Comparison of ENCODE assay signal across 21 mouse cellular contexts in the genomic region with DNA sequence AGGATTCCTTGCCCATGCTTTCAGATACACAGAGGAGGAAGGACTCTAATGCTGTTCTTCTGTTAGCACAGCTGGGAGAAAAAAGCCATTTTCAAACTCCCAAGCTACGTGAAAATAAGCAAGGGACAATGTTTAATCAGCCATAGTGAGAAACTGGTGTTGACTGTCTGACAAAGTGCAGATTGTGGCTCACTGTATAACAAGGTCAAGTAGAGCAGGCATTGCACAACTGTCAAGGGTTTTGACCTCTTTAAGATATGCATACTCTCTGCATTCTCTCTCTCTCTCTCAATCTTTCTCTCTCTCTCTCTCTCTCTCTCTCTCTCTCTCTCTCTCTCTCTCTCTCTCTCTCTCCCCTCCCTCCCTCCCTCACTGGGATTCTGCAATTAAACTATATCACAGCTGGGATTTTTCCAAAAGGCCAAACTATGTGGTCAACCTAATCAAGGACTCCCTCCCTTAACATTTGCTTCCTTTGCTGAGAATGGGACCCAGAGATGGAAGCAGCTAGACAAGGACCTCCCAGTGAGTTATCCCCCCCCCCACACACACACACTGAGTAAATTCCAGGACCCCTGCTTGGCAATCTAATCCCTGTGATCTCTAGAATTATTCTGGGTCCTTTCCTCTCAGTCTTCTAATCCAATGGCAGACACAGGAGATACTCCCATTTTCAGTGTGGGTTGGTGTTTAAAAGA.
A peak's percentile ranks its signal among the peaks of the same experiment; 100 is the strongest.
DNase-seq lines count a peak whose midpoint lies in the region; ATAC-seq and TF ChIP-seq lines count a peak whose summit lies in the region.
"Had no signal": no experiment of that assay in that cellular context is flagged by ENCODE, and none has a peak within 500 bp of the region (broad histone marks: within the 10 kb centered on the region; RNA-seq: fewer than 3 reads in every experiment).

No protein-coding gene starts in this region.

- no peaks in the 10 kb centered on the region for H3K27me3 ChIP-seq in heart, embryonic 13.5 days (replicated peaks)
- H3K27me3 ChIP-seq in heart, adult 2 months (ENCODE audit: control insufficient read depth, insufficient read depth, low read length): no peaks in the 10 kb centered on the region
- no peaks in the 10 kb centered on the region for H3K27me3 ChIP-seq in kidney, embryonic 15.5 days
- H3K27me3 ChIP-seq in kidney, adult 2 months (replicated peaks; ENCODE audit: control insufficient read depth, insufficient read depth, low read length): no peaks in the 10 kb centered on the region
- no peaks in the 10 kb centered on the region for H3K27me3 ChIP-seq in midbrain, embryonic 11.5 days (ENCODE audit: control insufficient read depth, insufficient read depth, low read length)
- H3K27me3 ChIP-seq in midbrain, embryonic 10.5 days (ENCODE audit: low read depth, poor library complexity, severe bottlenecking): no peaks in the 10 kb centered on the region
- H3K27me3 ChIP-seq in forebrain, postnatal 0 days (ENCODE audit: insufficient read depth, low read length): no peaks in the 10 kb centered on the region
- H3K27me3 ChIP-seq: CH12.LX; embryonic facial prominence, embryonic 15.5 days; hindbrain, embryonic 12.5 days had no signal

- 0 out of 2 replicates have a peak overlapping the region, but pooled peaks have one; percentile 24 for H3K27ac ChIP-seq in heart, embryonic 13.5 days (replicated peaks)
- H3K27ac ChIP-seq in heart, adult 2 months: no peak overlapping the region
- peak overlapping the region; percentile 66; the same call in 1 of the 2 replicates for H3K27ac ChIP-seq in kidney, embryonic 15.5 days
- no peak overlapping the region for H3K27ac ChIP-seq in kidney, adult 2 months (ENCODE audit: insufficient read depth, low read depth, low read length)
- no peak overlapping the region for H3K27ac ChIP-seq in midbrain, embryonic 11.5 days (ENCODE audit: low read depth, low read length)
- H3K27ac ChIP-seq in midbrain, embryonic 10.5 days (replicated peaks): no peak overlapping the region
- no peak overlapping the region for H3K27ac ChIP-seq in forebrain, postnatal 0 days (ENCODE audit: low read depth, low read length)
- H3K27ac ChIP-seq: embryonic facial prominence, embryonic 15.5 days; hindbrain, embryonic 12.5 days; left cerebral cortex, adult 2 months had no signal

- no peak for DNase-seq in heart, adult 2 months
- DNase-seq in kidney, adult 2 months: no peak
- DNase-seq in midbrain, embryonic 11.5 days (ENCODE audit: low spot score, missing footprints): no peak
- DNase-seq in midbrain, embryonic 10.5 days (ENCODE audit: low spot score): no peak
- DNase-seq in forebrain, postnatal 0 days: no peak
- DNase-seq: adrenal gland, postnatal 36 days; cerebellum, adult 11-12 months; cerebellum, postnatal 14 days; gastrocnemius, postnatal 36 days; kidney, postnatal 14 days; left cerebral cortex, postnatal 4 days; thymus, postnatal 25 days had no signal

- intact Hi-C loops in heart, adult 2 months (cut with DNase I): no loop called here

- ATAC-seq in heart, embryonic 13.5 days (ENCODE audit: extremely low read depth, insufficient number of reproducible peaks, low FRiP score, low TSS enrichment): no peak
- peak; percentile 82 for ATAC-seq in kidney, embryonic 15.5 days (replicated peaks; ENCODE audit: low FRiP score)
- ATAC-seq in midbrain, embryonic 11.5 days (ENCODE audit: low FRiP score): 0 out of 2 replicates have a peak, but pooled peaks have one; percentile 22
- ATAC-seq in forebrain, postnatal 0 days: no peak
- ATAC-seq: forebrain, embryonic 16.5 days had no signal

- peaks cover 11% of the 10 kb centered on the region; the same call in 1 of the 2 replicates for H3K4me1 ChIP-seq in heart, embryonic 13.5 days
- H3K4me1 ChIP-seq in heart, adult 2 months (ENCODE audit: control insufficient read depth, insufficient read depth, low read length): no peaks in the 10 kb centered on the region
- peaks cover 6% of the 10 kb centered on the region; the same call in 1 of the 2 replicates for H3K4me1 ChIP-seq in kidney, embryonic 15.5 days
- H3K4me1 ChIP-seq in kidney, adult 2 months (ENCODE audit: control insufficient read depth, insufficient read depth, low read length): no peaks in the 10 kb centered on the region
- no peaks in the 10 kb centered on the region for H3K4me1 ChIP-seq in midbrain, embryonic 11.5 days (ENCODE audit: control insufficient read depth, insufficient read depth, low read length)
- peaks cover 6% of the 10 kb centered on the region; the same call in 1 of the 2 replicates for H3K4me1 ChIP-seq in midbrain, embryonic 10.5 days
- H3K4me1 ChIP-seq in forebrain, postnatal 0 days (ENCODE audit: insufficient read depth): no peaks in the 10 kb centered on the region
- H3K4me1 ChIP-seq: embryonic facial prominence, embryonic 15.5 days; hindbrain, embryonic 12.5 days had no signal

- TF ChIP-seq CTCF in heart, adult 2 months (IDR thresholded peaks at IDR 0.05): no peak
- TF ChIP-seq CTCF in kidney, adult 2 months (conservative IDR thresholded peaks at IDR 0.05; ENCODE audit: insufficient read depth, insufficient read length, low read depth, low read length): no peak
- TF ChIP-seq CTCF in forebrain, postnatal 0 days (IDR thresholded peaks at IDR 0.05; ENCODE audit: low read depth): no peak

- H3K36me3 ChIP-seq in heart, embryonic 13.5 days: no peaks in the 10 kb centered on the region
- H3K36me3 ChIP-seq in heart, adult 2 months (ENCODE audit: control insufficient read depth, insufficient read depth, low read length): no peaks in the 10 kb centered on the region
- H3K36me3 ChIP-seq in kidney, embryonic 15.5 days: no peaks in the 10 kb centered on the region
- no peaks in the 10 kb centered on the region for H3K36me3 ChIP-seq in kidney, adult 2 months (ENCODE audit: control insufficient read depth, insufficient read depth, low read length)
- no peaks in the 10 kb centered on the region for H3K36me3 ChIP-seq in midbrain, embryonic 11.5 days (ENCODE audit: control insufficient read depth, insufficient read depth, low read length)
- H3K36me3 ChIP-seq in midbrain, embryonic 10.5 days: no peaks in the 10 kb centered on the region
- no peaks in the 10 kb centered on the region for H3K36me3 ChIP-seq in forebrain, postnatal 0 days (ENCODE audit: insufficient read depth)
- H3K36me3 ChIP-seq: embryonic facial prominence, embryonic 15.5 days; hindbrain, embryonic 12.5 days had no signal

- no peaks in the 10 kb centered on the region for H3K79me2 ChIP-seq in heart, adult 2 months (replicated peaks; ENCODE audit: control insufficient read depth, insufficient read depth, low read length)

- no peak for TF ChIP-seq EP300 in heart, adult 2 months (IDR thresholded peaks at IDR 0.05; ENCODE audit: insufficient read depth, low read depth, low read length)

- H3K9ac ChIP-seq in heart, embryonic 13.5 days: no peak overlapping the region
- no peak overlapping the region for H3K9ac ChIP-seq in heart, adult 2 months (ENCODE audit: low read depth, low read length)
- no peak overlapping the region for H3K9ac ChIP-seq in kidney, embryonic 15.5 days
- no peak overlapping the region for H3K9ac ChIP-seq in midbrain, embryonic 11.5 days (ENCODE audit: low read length)
- no peak overlapping the region for H3K9ac ChIP-seq in forebrain, postnatal 0 days
- H3K9ac ChIP-seq: embryonic facial prominence, embryonic 15.5 days; hindbrain, embryonic 12.5 days had no signal

- H3K9me3 ChIP-seq in heart, embryonic 13.5 days: no peaks in the 10 kb centered on the region
- no peaks in the 10 kb centered on the region for H3K9me3 ChIP-seq in kidney, embryonic 15.5 days (replicated peaks)
- H3K9me3 ChIP-seq in midbrain, embryonic 11.5 days (ENCODE audit: control insufficient read depth, low read length): no peaks in the 10 kb centered on the region
- no peaks in the 10 kb centered on the region for H3K9me3 ChIP-seq in midbrain, embryonic 10.5 days (replicated peaks)
- no peaks in the 10 kb centered on the region for H3K9me3 ChIP-seq in forebrain, postnatal 0 days (ENCODE audit: low read length)
- H3K9me3 ChIP-seq: embryonic facial prominence, embryonic 15.5 days; hindbrain, embryonic 12.5 days had no signal

- TF ChIP-seq POLR2A in heart, adult 2 months (IDR thresholded peaks at IDR 0.05; ENCODE audit: insufficient read depth, low read depth, low read length): no peak
- no peak for TF ChIP-seq POLR2A in kidney, adult 2 months (IDR thresholded peaks at IDR 0.05; ENCODE audit: low read depth, low read length)

- 6% methylated on average over 1 of the region's 1 CpGs for WGBS in heart, embryonic 13.5 days
- WGBS in heart, adult 2 months: 11% methylated on average over 1 of the region's 1 CpGs
- 28% methylated on average over 1 of the region's 1 CpGs for WGBS in kidney, embryonic 15.5 days
- 34% methylated on average over 1 of the region's 1 CpGs for WGBS in kidney, adult 2 months
- 33% methylated on average over 1 of the region's 1 CpGs for WGBS in midbrain, embryonic 11.5 days
- WGBS in midbrain, embryonic 10.5 days: 60% methylated on average over 1 of the region's 1 CpGs
- 54% methylated on average over 1 of the region's 1 CpGs for WGBS in forebrain, postnatal 0 days

- H3K4me2 ChIP-seq in heart, embryonic 13.5 days: no peak overlapping the region
- H3K4me2 ChIP-seq in kidney, embryonic 15.5 days: no peak overlapping the region
- H3K4me2 ChIP-seq in midbrain, embryonic 11.5 days: no peak overlapping the region
- no peak overlapping the region for H3K4me2 ChIP-seq in forebrain, postnatal 0 days (ENCODE audit: low read depth)
- H3K4me2 ChIP-seq: embryonic facial prominence, embryonic 15.5 days; heart, embryonic 11.5 days; hindbrain, embryonic 12.5 days; liver, embryonic 11.5 days had no signal

- no peak overlapping the region for H3K4me3 ChIP-seq in heart, embryonic 13.5 days
- no peak overlapping the region for H3K4me3 ChIP-seq in heart, adult 2 months
- no peak overlapping the region for H3K4me3 ChIP-seq in kidney, embryonic 15.5 days (replicated peaks)
- H3K4me3 ChIP-seq in kidney, adult 2 months (ENCODE audit: insufficient read depth, low read depth, low read length): no peak overlapping the region
- H3K4me3 ChIP-seq in midbrain, embryonic 11.5 days (ENCODE audit: low read depth, low read length): no peak overlapping the region
- H3K4me3 ChIP-seq in midbrain, embryonic 10.5 days: no peak overlapping the region
- H3K4me3 ChIP-seq in forebrain, postnatal 0 days (ENCODE audit: low read depth, low read length): no peak overlapping the region
- H3K4me3 ChIP-seq: embryonic facial prominence, embryonic 15.5 days; hindbrain, embryonic 12.5 days; left cerebral cortex, adult 2 months had no signal

Comparison
In these comparisons a context has a peak if more than half of its experiments do, and no peak if none do; other contexts are left out.
1. H3K27ac ChIP-seq: peak in heart, embryonic 13.5 days (single experiment) and kidney, embryonic 15.5 days (single experiment); none in heart, adult 2 months (single experiment), kidney, adult 2 months (single experiment), midbrain, embryonic 11.5 days (single experiment), midbrain, embryonic 10.5 days (single experiment) and forebrain, postnatal 0 days (single experiment).
2. ATAC-seq: peak in kidney, embryonic 15.5 days (single experiment) and midbrain, embryonic 11.5 days (single experiment); none in heart, embryonic 13.5 days (single experiment) and forebrain, postnatal 0 days (single experiment).